Mouse (Mus musculus) neural tube, embryonic 14.5 days (tissue): ENCODE measurements around the gene Acot7. TPM values are rescaled to one million over a fixed set of nuclear protein-coding genes. Genes with fewer than 3 reads are reported as not detected.

ENCODE experiments used
- ATAC-seq: fragments of 200-750 bp; cut with Nextera tagmentation; 2 replicates; pipeline ENCODE4 v1.8.0; 2017; ENCODE audit warnings: low read depth, mild to moderate bottlenecking, moderate TSS enrichment, moderate library complexity
- H3K27ac ChIP-seq: fragments of 300-500 bp; sonication (generic); 2 replicates; pipeline ENCODE4 v1.5.1; 2014; ENCODE audit warnings: low read depth, mild to moderate bottlenecking, control low read depth, low read length, moderate library complexity, mixed read lengths
- H3K27me3 ChIP-seq: fragments of 300-500 bp; sonication (generic); 2 replicates; pipeline ENCODE4 v1.6.1; 2014; ENCODE audit warnings: low read length; ENCODE audit not compliant: control insufficient read depth, insufficient read depth
- H3K36me3 ChIP-seq: fragments of 300-500 bp; sonication (generic); 2 replicates; pipeline ENCODE4 v1.6.1; 2014; ENCODE audit warnings: low read length, mixed read lengths; ENCODE audit not compliant: control insufficient read depth, insufficient read depth
- H3K4me1 ChIP-seq: fragments of 300-500 bp; sonication (generic); 2 replicates; pipeline ENCODE4 v1.6.1; 2014; ENCODE audit warnings: low read length; ENCODE audit not compliant: control insufficient read depth, insufficient read depth
- H3K4me2 ChIP-seq: fragments of 300-500 bp; sonication (generic); 2 replicates; pipeline ENCODE4 v1.6.1; 2014; ENCODE audit warnings: mild to moderate bottlenecking, low read depth, low read length, control low read depth
- H3K4me3 ChIP-seq: fragments of 300-500 bp; sonication (generic); 2 replicates; pipeline ENCODE4 v1.5.1; 2014; ENCODE audit warnings: low read depth, low read length, control low read depth, mixed read lengths
- H3K9ac ChIP-seq: fragments of 300-500 bp; sonication (generic); replicated peaks from 2 replicates; pipeline ENCODE4 v1.6.1; 2014; ENCODE audit warnings: low read depth, mild to moderate bottlenecking, control low read depth, low read length, mixed read lengths
- H3K9me3 ChIP-seq: fragments of 300-500 bp; sonication (generic); 2 replicates; pipeline ENCODE4 v1.6.1; 2016; ENCODE audit warnings: low read length; ENCODE audit not compliant: control insufficient read depth
- WGBS: fragments of 180-500 bp; shearing (Covaris S2); extraction: QIAGEN DNeasy Blood & Tissue Kit; methylation state at CpG from one replicate; pipeline ENCODE4 v1.1.7; 2014; 5-methylcytosine and 5-hydroxymethylcytosine counted together
- polyA plus RNA-seq: library from polyadenylated mRNA; unstranded; fragments of >200 nt; fragmentation: Nextera tagmentation; extraction: Ambion mirVana; gene quantifications from 2 replicates; pipeline ENCODE4 v1.2.1, GENCODE M21; 2014

Acot7 gene
- polyA plus RNA-seq, 1 experiment from 2014 or later = 348 TPM

- H3K4me1 ChIP-seq = peaks cover 8% of the 10 kb centered on the region; the same call in 1 of the 2 replicates
- H3K4me2 ChIP-seq = peak overlapping the region; percentile 4; the same call in 1 of the 2 replicates
- no peak for ATAC-seq
- no peak overlapping the region for H3K27ac ChIP-seq
- H3K27me3 ChIP-seq = peaks cover 45% of the 10 kb centered on the region
- 3% methylated on average over 19 of the region's 19 CpGs for WGBS
- no peaks in the 10 kb centered on the region for H3K9me3 ChIP-seq
- H3K36me3 ChIP-seq = no peaks in the 10 kb centered on the region
- H3K4me3 ChIP-seq = no peak overlapping the region
- no peak overlapping the region for H3K9ac ChIP-seq
Measured at GRCm38 (mm10) chr4:152159285-152159678, 18.7 kb upstream of the Acot7 start.

GRCm38 (mm10) chr4:152160748-152161147 is 17.2 kb upstream of the Acot7 start:
- H3K4me2 ChIP-seq = no peak overlapping the region
- 43% methylated on average over 4 of the region's 4 CpGs for WGBS
- no peak overlapping the region for H3K27ac ChIP-seq
- H3K4me1 ChIP-seq = peaks cover 8% of the 10 kb centered on the region; the same call in 1 of the 2 replicates
- no peak overlapping the region for H3K4me3 ChIP-seq
- H3K36me3 ChIP-seq = no peaks in the 10 kb centered on the region
- no peaks in the 10 kb centered on the region for H3K9me3 ChIP-seq
- H3K27me3 ChIP-seq = peaks cover 45% of the 10 kb centered on the region
- no peak for ATAC-seq
- no peak overlapping the region for H3K9ac ChIP-seq

GRCm38 (mm10) chr4:152161601-152162000 is 16.3 kb upstream of the Acot7 start:
- H3K4me1 ChIP-seq = peaks cover 8% of the 10 kb centered on the region; the same call in 1 of the 2 replicates
- WGBS = 64% methylated on average over 6 of the region's 6 CpGs

GRCm38 (mm10) chr4:152162748-152163147 is 15.2 kb upstream of the Acot7 start:
- 90% methylated on average over 2 of the region's 2 CpGs for WGBS
- no peak for ATAC-seq
- H3K4me3 ChIP-seq = no peak overlapping the region
- H3K4me1 ChIP-seq = peaks cover 8% of the 10 kb centered on the region; the same call in 1 of the 2 replicates
- no peaks in the 10 kb centered on the region for H3K9me3 ChIP-seq
- H3K27me3 ChIP-seq = peaks cover 38% of the 10 kb centered on the region
- no peak overlapping the region for H3K4me2 ChIP-seq
- no peaks in the 10 kb centered on the region for H3K36me3 ChIP-seq
- H3K27ac ChIP-seq = no peak overlapping the region
- H3K9ac ChIP-seq = no peak overlapping the region

More at GRCm38 (mm10) chr4:152161601-152162000, 16.3 kb upstream of the Acot7 start:
- Histone ChIP-seq H3K27me3 (peaks cover 45% of the 10 kb centered on the region), H3K36me3 (no peaks in the 10 kb centered on the region), H3K4me3 (no peak overlapping the region), H3K9me3 (no peaks in the 10 kb centered on the region), H3K4me2 (no peak overlapping the region), H3K27ac (no peak overlapping the region), H3K9ac (no peak overlapping the region)
- no peak for ATAC-seq

- Histone ChIP-seq H3K9ac (no peak overlapping the region), H3K27ac (no peak overlapping the region), H3K4me1 (no peaks in the 10 kb centered on the region), H3K27me3 (peaks cover 14% of the 10 kb centered on the region), H3K36me3 (no peaks in the 10 kb centered on the region), H3K4me3 (no peak overlapping the region), H3K4me2 (no peak overlapping the region), H3K9me3 (no peaks in the 10 kb centered on the region)
- WGBS = 21% methylated on average over 22 of the region's 22 CpGs
- ATAC-seq = 0 out of 2 replicates have a peak, but pooled peaks have one; percentile 34
Measured at GRCm38 (mm10) chr4:152165036-152165931, 12.7 kb upstream of the Acot7 start.

GRCm38 (mm10) chr4:152168052-152168451 is 9.9 kb upstream of the Acot7 start:
- 51% methylated on average over 8 of the region's 8 CpGs for WGBS
- H3K27ac ChIP-seq = no peak overlapping the region

GRCm38 (mm10) chr4:152169103-152169502 is 8.8 kb upstream of the Acot7 start:
- ATAC-seq = no peak
- no peak overlapping the region for H3K4me2 ChIP-seq
- no peak overlapping the region for H3K4me3 ChIP-seq
- WGBS = 85% methylated on average over 7 of the region's 7 CpGs
- no peak overlapping the region for H3K27ac ChIP-seq
- no peaks in the 10 kb centered on the region for H3K9me3 ChIP-seq
- no peaks in the 10 kb centered on the region for H3K4me1 ChIP-seq
- peaks cover 3% of the 10 kb centered on the region; the same call in 1 of the 2 replicates for H3K27me3 ChIP-seq
- H3K36me3 ChIP-seq = no peaks in the 10 kb centered on the region
- no peak overlapping the region for H3K9ac ChIP-seq

More at GRCm38 (mm10) chr4:152168052-152168451, 9.9 kb upstream of the Acot7 start:
- Histone ChIP-seq H3K9me3 (no peaks in the 10 kb centered on the region), H3K4me1 (no peaks in the 10 kb centered on the region), H3K27me3 (no peaks in the 10 kb centered on the region), H3K9ac (no peak overlapping the region), H3K36me3 (no peaks in the 10 kb centered on the region), H3K4me2 (no peak overlapping the region), H3K4me3 (no peak overlapping the region)
- no peak for ATAC-seq

GRCm38 (mm10) chr4:152170286-152170685 is 7.6 kb upstream of the Acot7 start:
- Histone ChIP-seq H3K9ac (no peak overlapping the region), H3K27me3 (peaks cover 3% of the 10 kb centered on the region; the same call in 1 of the 2 replicates), H3K4me3 (no peak overlapping the region), H3K9me3 (no peaks in the 10 kb centered on the region), H3K27ac (no peak overlapping the region), H3K4me2 (no peak overlapping the region), H3K36me3 (no peaks in the 10 kb centered on the region), H3K4me1 (no peaks in the 10 kb centered on the region)
- 83% methylated on average over 10 of the region's 10 CpGs for WGBS
- no peak for ATAC-seq

- H3K4me3 ChIP-seq = no peak overlapping the region
- 85% methylated on average over 6 of the region's 6 CpGs for WGBS
- H3K27me3 ChIP-seq = peaks cover 3% of the 10 kb centered on the region; the same call in 1 of the 2 replicates
- no peak for ATAC-seq
- H3K9me3 ChIP-seq = no peaks in the 10 kb centered on the region
- H3K27ac ChIP-seq = no peak overlapping the region
- no peaks in the 10 kb centered on the region for H3K36me3 ChIP-seq
- H3K4me2 ChIP-seq = no peak overlapping the region
- no peak overlapping the region for H3K9ac ChIP-seq
- no peaks in the 10 kb centered on the region for H3K4me1 ChIP-seq
Measured at GRCm38 (mm10) chr4:152171543-152171942, 6.4 kb upstream of the Acot7 start.
